Mouse (Mus musculus) left cerebral cortex, postnatal 36 days (tissue): ENCODE results near the gene Tmem132e. TPM values are rescaled to one million over a fixed set of nuclear protein-coding genes. Genes with fewer than 3 reads are reported as not detected.

Source experiments
- DNase-seq, 2 experiments: peaks; one replicate each; pipeline ENCODE4 v3.0.0; 2021 to 2022; ENCODE audit warnings: low spot score in 2 of 2, mixed read lengths in 1 of 2
- intact Hi-C: fragments of 180-260 bp; cut with DNase I; formaldehyde crosslinking; loops from one replicate; pipeline ENCODE4 v1.15.1; 2025
- total RNA-seq, 2 experiments: library from RNA; stranded (reverse); gene quantifications; 2 replicates each; pipeline ENCODE4 v1.2.3; 2021

The Tmem132e gene
- total RNA-seq, 2 experiments from 2014 or later, result 14.0 to 22.9 TPM

DNA sequence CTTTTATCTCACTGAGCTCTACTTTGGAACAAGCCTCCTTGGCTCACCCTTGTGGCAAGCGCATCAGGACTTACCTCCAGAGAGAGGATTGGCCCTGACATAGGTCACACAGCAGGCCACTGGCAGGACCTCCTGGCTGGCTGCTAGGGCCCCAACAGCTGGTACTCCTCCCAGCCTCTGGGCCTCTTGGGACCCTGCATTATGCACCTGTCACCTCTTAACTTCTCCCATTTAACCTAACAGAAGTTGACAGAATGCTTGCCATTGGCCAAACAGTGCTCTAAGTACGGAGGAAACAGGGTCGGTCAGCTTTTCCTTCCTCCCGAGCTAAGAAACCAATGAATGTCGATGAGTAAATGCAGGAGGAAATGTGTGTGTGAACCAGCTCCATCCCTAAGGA is 33.2 kb downstream of the Tmem132e start:
- no peak for DNase-seq
- intact Hi-C loops, result no loop called here

DNA sequence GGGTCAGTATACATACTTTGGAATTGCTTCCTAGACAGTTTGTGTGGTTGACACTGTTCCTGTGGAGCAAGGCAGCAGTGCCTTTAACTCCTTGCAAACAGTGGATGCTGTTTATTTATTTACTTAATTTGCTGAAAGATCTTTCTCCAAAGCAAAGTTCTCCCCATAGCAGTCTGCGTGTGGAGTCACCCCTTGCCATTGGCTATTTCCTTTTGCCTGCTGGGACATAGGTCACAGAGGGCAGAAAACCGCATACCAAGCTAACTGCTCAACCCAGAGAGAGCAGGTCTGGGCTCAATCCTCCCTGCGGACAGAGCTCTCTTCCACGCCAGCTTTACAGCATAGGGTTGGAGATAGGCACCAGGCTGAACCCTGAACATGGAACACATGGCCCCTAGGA is 34.8 kb downstream of the Tmem132e start:
- DNase-seq, result no peak
- intact Hi-C loops, result no loop called here

DNA sequence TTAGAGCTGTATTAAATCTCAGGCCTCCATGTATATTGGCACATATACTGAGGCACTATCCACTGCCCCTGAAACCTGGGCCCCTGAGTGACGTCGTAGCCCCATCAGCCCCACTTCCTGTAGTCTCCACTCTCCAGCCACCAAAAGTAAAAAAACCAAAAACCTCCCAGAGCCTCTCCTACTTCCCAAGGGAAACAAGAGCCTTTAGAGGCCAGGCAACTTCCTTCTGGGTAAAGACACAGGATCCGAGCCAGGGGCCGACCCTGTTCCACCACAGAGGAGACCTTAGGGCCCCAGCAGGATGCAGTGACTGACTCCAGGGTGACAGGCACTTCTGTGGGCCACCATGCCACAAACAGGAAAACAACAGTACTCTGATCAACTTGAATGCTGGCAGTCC is 40.1 kb downstream of the Tmem132e start:
- intact Hi-C loops, result no loop called here
- no peak for DNase-seq

DNA sequence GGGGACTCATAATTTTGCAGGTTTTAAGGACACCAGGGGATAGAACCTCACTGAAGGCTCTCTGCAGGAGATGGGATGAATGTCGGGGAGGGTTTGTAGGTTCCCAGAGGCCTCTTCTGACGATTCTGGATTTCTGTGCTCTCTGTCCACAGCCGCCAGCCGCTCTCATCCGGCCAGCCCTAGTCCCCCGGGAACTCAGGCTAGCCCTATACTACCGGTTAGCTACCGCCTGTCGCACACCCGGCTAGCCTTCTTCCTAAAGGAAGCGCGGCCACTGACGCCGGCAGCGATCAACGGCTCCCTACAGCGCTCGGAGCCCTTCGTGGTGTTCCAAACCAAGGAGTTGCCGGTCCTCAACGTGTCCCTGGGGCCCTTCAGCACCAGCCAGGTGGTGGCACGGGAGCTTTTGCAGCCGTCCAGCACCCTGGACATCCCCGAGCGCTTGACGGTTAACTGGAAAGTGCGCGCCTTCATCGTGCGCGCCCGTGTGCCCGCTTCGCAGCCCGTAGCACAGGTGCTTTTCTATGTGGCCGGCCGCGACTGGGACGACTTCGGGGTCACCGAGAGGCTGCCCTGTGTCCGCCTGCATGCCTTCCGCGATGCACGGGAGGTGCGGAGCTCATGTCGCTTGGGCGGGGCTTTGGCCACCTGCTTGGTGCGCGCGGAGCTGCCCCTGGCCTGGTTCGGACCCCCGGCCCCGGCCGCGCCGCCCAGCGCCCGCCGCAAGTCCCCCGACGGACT is 45.6 kb downstream of the Tmem132e start:
- intact Hi-C loops, result no loop called here
- DNase-seq, result no peak

DNA sequence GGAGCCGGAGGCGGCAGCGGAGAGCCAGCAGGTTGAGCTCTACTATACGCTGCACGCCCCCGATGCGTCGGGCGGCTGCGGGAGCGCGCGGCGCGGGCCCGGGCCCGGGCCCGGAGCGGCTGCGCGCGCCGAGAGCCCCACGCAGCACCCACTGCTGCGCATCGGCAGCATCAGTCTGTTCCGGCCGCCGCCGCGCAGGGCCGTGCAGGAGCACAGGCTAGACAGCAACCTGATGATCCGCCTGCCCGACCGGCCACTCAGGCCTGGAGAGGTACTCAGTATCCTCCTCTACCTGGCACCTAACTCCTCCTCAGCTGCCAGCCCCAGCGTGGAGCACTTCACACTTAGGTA is 46.1 kb downstream of the Tmem132e start:
- intact Hi-C loops, result no loop called here
- DNase-seq, result no peak

DNA sequence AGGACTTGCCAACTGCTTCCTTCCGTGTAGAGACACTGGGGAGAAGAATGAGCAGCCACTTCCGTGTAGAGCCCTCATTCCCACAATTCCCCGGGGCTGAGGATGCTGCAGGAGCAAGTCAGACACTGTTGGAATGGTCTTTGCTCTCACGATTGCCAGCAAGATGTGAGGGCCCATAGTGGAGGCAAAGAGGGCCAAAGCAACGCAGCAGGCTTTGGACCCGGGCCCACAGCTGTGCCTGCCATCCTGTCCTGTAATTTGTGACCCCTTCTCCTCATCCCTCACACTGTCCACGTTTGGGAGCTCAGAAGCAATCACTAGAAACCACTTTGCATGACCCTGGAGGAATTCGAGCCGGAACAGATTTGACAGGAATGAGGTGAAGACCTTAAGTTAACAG is 59.8 kb downstream of the Tmem132e start:
- intact Hi-C loops, result no loop called here

DNA sequence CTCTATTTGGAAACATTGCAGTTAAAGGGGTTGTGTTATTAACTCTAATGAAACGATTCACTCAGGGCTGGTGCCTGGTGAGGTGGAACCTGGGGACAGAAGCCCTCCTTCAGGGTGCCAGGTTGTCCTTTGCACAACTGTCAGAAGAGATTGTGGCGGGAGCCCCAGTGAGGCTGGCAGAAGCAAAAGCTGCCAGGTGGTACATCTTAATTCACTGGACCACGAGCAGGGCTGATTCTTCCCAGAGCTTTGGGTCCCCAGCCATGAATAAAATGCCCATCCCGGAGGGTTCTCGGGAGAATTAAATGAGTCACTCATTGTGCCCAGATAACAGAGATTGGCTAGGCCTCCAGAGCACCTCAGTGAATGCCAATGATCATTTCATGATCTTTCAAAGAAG is 63.8 kb downstream of the Tmem132e start:
- intact Hi-C loops, result no loop called here
- DNase-seq, result no peak

More for the DNA sequence above, 59.8 kb downstream of the Tmem132e start:
- no peak for DNase-seq

DNA sequence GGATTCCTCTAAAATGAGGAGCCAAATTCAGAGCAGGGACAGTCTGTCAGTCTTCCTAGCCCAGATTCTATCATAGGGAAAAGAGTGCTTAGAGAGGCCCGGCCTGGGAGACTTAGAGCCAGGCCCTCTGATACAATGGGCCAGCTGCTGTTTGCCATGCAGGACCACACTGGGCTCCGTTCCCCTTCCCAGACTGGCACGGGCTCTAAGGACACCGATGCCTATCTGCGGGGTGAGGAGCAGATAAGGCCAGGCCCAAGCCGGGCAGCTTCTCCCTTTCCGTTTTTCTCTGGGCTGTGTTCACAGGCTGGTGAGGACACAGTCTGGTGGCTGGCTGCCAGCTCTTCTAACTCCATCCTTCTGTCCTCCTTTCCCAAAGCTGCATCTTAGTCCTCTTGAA is 64.5 kb downstream of the Tmem132e start:
- no peak for DNase-seq

DNA sequence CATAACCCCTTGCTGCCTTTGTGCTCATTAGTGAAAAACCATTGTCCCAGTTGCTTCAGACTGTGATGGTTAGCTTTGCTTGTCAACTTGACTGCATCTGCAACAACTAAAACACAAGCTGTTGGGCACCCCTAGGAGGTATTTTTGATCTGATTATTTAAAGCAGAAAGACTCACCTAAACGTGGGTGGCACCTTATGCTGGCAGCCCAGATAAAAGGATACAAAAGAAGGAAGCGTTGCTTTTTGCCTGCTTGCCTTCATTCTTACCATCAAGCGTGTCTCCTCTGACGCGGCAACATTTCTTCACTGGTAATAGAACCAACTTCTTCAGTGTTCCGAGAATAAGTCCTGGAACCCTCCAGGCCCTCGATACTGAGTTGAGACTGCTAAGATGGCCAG is 72.6 kb downstream of the Tmem132e start:
- intact Hi-C loops, result no loop called here
- peak; percentile 17 to 22 for DNase-seq

More for the DNA sequence above, 64.5 kb downstream of the Tmem132e start:
- intact Hi-C loops, result no loop called here

DNA sequence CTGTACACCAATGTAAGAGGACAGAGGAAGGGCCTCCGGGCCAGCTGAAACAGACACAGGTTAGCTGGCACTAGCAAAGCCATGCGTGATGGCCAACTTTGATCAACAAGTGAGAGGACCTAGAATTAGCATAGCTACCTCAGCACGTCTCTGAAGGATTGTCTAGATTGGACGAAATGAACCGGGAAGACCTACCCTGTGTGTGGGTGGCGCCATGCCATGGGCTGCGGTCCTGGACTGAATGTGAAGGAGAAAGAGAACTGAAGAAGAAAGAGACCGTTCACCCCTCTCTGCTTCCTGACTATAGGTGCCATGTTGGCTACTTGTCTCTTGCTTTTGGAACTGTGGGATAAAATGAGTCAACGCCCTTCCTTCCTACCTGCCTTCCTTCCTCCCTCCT is 76.8 kb downstream of the Tmem132e start:
- no peak for DNase-seq
- intact Hi-C loops, result no loop called here

DNA sequence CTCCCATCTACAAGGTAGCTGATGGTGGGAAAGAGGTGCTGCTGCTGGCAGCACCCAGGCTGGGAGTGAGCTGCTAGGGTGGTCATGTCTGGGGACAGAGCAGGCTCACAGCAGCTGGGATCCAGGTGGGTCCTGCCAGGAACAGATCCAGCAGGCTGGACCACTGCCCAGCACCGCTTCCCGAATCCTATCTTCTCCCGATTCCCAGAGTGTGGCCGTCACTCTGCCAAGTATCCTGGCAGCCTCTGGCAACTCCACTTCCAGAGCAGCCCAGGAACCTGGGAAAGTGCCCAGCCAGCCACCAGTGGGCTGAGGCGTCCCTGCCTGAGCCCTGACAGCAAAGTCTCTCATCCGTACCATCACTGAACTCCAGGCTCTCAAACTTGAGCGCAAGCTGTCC is 78.5 kb downstream of the Tmem132e start:
- intact Hi-C loops, result no loop called here

DNA sequence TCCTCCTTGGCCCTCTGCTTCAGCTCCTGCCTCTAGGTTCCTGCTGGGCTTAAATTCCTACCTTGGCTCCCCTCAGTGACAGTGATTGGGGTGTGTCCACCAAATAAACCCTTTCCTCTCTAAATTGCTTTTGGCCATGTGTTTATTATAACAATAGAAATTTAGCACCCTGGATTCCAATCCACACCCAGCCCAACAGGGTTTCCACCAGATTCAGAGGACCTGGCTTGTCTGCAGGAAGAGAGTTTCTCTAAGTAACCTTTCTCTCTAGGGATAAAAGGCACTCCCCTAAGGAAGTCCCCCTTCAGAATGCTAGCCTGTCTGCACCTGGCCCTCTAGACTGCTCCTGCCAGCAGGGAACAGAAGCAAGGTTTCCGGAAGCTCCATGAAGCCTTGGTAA is 82.4 kb downstream of the Tmem132e start:
- DNase-seq, result no peak
- intact Hi-C loops, result no loop called here

More for the DNA sequence above, 78.5 kb downstream of the Tmem132e start:
- DNase-seq, result peak; percentile 48 to 52

DNA sequence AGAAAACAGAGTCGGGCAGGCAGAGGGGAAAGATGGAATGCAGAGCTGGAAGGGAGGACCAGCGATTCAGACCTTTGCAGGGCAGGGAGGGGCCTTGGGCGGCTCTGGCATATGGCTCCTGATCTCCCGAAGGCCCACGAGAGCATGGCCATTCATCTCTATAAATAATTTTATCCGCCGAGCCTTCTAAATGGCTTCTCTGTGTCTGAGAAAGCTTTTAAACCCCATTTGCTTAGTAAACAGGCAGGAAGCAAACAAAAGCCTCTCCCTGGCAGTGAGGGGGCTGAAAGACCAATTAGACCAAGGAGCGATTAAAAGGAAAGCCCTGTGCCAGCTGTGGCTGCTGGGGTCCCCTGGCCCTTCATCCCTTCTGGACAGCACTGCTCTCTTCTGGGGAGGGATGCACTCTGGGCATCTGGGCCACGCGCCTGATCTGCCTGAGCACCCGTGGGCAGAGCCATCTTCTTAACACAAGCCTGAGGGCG is 84.5 kb downstream of the Tmem132e start:
- intact Hi-C loops, result no loop called here
- DNase-seq, result no peak

DNA sequence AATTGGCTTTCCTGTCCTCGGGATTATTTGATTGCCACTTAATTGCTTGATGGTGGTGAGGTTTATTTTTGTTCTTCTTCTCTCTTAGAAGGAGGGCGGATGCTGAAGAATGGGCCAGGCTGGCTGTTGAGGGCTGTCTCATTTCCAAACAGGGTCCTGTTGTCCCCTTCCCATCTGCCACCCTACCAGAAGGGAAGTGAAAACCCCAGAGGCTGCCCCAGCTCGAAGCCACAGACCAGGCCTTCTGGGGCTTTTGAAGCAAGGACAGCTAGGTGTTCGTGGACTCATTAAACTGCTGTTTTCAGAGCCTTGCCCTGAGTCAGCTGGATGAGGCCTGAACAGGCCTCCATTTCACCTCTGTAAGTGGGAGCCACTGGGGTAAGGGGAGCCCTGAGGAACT is 87.4 kb downstream of the Tmem132e start:
- intact Hi-C loops, result no loop called here
- no peak for DNase-seq

DNA sequence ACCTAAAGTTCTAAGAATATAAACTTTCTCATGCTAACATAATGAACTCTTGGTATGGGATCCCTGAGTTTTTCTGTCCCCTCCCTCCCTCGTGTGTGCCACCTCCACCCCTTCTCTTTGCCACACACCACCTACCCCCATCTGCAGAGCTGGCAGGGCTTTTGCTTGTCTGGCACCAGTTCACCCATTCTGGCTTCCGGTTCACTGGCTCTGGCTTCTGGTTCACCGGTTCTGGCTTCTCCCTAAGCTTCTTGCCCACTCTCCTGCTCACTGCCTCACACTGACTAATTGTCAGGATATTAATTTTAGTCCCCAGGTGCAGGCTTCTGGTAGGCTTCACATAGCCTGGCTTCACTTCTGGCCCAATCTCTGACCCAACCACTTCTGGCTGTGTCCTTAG is 88.7 kb downstream of the Tmem132e start:
- no peak for DNase-seq
- intact Hi-C loops, result no loop called here

DNA sequence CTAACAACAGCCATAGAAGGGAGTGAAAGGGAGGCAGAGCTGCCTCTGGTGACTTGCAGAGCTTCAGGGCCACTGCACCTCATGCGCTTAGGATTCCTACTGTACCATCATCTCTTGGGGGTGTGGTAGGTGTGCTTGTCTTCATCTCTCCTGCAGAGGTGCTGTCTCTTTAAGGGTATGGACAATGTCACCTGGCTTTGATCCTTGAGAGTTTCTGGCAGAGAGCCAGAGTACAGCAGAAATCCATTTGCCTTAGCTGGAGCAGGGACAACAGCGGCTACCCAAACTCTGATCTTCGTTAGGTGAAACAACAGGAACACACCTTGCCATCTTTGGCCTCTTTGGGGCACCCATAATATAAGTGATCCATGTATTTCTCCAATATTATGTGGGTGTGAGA is 92.2 kb downstream of the Tmem132e start:
- DNase-seq, result no peak
- intact Hi-C loops, result no loop called here

DNA sequence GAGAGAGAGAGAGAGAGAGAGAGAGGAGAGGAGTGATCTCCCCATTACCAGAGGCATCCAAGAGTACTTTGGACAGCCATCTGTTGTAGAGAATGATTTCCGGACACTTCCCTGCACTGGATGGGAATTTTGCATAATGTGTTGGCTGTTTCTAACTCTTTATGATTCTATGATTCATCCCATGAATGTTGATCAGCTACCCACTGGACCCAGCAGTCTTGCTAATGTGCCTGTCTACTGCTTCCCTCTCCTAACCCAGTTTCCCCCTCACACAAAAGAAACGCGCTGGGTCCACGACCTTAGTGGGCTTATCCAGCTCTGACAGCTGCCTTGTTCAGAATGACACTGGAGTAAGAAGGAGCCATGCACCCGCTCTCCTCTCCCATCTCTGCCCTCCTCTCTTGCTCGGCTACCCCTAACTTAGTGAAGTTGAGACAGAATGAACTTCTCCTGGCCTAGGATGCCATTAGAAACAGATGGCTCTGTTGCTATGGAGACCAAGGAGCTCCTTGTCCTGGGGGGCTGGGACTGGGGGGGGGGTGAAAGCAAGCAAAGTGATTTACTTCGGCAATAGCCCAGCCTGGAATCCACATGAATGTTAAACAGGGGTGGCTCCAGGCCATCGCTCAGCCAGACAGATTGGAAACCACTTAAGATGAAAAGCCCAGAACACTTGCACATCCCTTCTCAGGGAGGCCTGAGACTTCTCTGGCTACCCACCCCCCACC is 98.8 kb downstream of the Tmem132e start:
- intact Hi-C loops, result no loop called here
- DNase-seq, result no peak

DNA sequence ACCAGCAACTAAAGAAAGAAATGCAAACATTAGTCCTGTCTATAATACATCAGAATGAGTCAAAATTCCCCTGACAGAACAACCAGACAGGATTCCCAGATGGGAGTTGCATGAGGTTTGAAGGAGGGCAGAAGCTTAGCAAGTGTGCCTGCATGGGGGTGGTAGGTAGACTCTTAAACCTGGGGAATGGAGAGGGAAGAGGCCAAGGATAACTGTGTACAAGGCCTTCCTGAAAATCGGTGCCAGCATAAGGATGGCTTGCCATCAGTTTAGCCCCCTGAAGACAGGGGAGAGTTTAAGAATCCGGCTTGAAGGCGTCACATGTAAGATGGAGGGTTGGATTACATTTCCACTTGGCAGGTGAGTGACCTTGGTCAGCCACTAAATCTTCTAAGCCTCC is 102.2 kb downstream of the Tmem132e start:
- intact Hi-C loops, result no loop called here
- no peak for DNase-seq
